Mouse (Mus musculus) erythroblast, embryonic 14.5 days (primary cell): ENCODE measurements around the gene Txndc11. TPM values are rescaled to one million over a fixed set of nuclear protein-coding genes. Genes with fewer than 3 reads are reported as not detected.
"Not testable (repeated sequence)": the region's sequence is repeated elsewhere in the genome, so short reads cannot be mapped to it uniquely, and the experiment has no call there.

Experiments used
- H3K27me3 ChIP-seq: 2 replicates; pipeline ENCODE4 v1.6.1; 2012; ENCODE audit warnings: inconsistent platforms; ENCODE audit not compliant: control insufficient read depth
- H3K36me3 ChIP-seq: 2 replicates; pipeline ENCODE4 v1.6.1; 2012; ENCODE audit warnings: mild to moderate bottlenecking, inconsistent platforms; ENCODE audit not compliant: control insufficient read depth
- H3K4me1 ChIP-seq: 2 replicates; pipeline ENCODE4 v1.6.1; 2012; ENCODE audit warnings: inconsistent platforms; ENCODE audit not compliant: control insufficient read depth
- H3K4me3 ChIP-seq: replicated peaks from 2 replicates; pipeline ENCODE3; 2012; ENCODE audit warnings: moderate library complexity, mild to moderate bottlenecking, inconsistent platforms
- H3K9me3 ChIP-seq: 2 replicates; pipeline ENCODE4 v1.6.1; 2012; ENCODE audit warnings: low read length, inconsistent platforms, mixed read lengths; ENCODE audit not compliant: control insufficient read depth
- GATA1 ChIP-seq: IDR thresholded peaks from 2 replicates; pipeline ENCODE4 v1.6.1; 2012; ENCODE audit warnings: low read length, inconsistent platforms, mixed read lengths
- TAL1 ChIP-seq: IDR thresholded peaks from 3 replicates; pipeline ENCODE4 v1.6.1; 2012; ENCODE audit warnings: low read length, inconsistent platforms, mixed read lengths
- polyA plus RNA-seq: library from polyadenylated mRNA; stranded (reverse); fragments of >175 nt; gene quantifications from 2 replicates; pipeline ENCODE4 v1.2.3, GENCODE M21; 2012

The Txndc11 gene
- polyA plus RNA-seq, 1 experiment: 1.8 TPM

GRCm38 (mm10) chr16:11166431-11166830 lies 32.0 kb upstream of the Txndc11 start:
- peaks cover 13% of the 10 kb centered on the region for H3K4me1 ChIP-seq
- H3K4me3 ChIP-seq: no peak overlapping the region
- TF ChIP-seq GATA1 (no peak), TAL1 (no peak)
- H3K27me3 ChIP-seq: no peaks in the 10 kb centered on the region
- H3K36me3 ChIP-seq: peaks cover 29% of the 10 kb centered on the region
- H3K9me3 ChIP-seq: no peaks in the 10 kb centered on the region

- peaks cover 38% of the 10 kb centered on the region for H3K36me3 ChIP-seq
- no peaks in the 10 kb centered on the region for H3K27me3 ChIP-seq
- peaks cover 7% of the 10 kb centered on the region for H3K4me1 ChIP-seq
- H3K4me3 ChIP-seq: no peak overlapping the region
- no peaks in the 10 kb centered on the region for H3K9me3 ChIP-seq
- no peak for TF ChIP-seq GATA1
- no peak for TF ChIP-seq TAL1
Observed at GRCm38 (mm10) chr16:11164695-11165255, 30.3 kb upstream of the Txndc11 start.

- H3K4me3 ChIP-seq, H3K4me1 ChIP-seq: not testable (repeated sequence)
- peaks cover 82% of the 10 kb centered on the region for H3K36me3 ChIP-seq
Observed at GRCm38 (mm10) chr16:11157721-11158120, 23.3 kb upstream of the Txndc11 start.

GRCm38 (mm10) chr16:11154500-11154899 lies 20.1 kb upstream of the Txndc11 start:
- Histone ChIP-seq H3K36me3 (peaks cover 84% of the 10 kb centered on the region), H3K27me3 (no peaks in the 10 kb centered on the region)
- no peak for TF ChIP-seq TAL1
- TF ChIP-seq GATA1: no peak

More at GRCm38 (mm10) chr16:11157721-11158120, 23.3 kb upstream of the Txndc11 start:
- H3K9me3 ChIP-seq, H3K27me3 ChIP-seq: not testable (repeated sequence)

GRCm38 (mm10) chr16:11143706-11144483 lies 9.4 kb upstream of the Txndc11 start:
- H3K4me1 ChIP-seq, H3K27me3 ChIP-seq, H3K4me3 ChIP-seq, H3K9me3 ChIP-seq: not testable (repeated sequence)
- peaks cover 87% of the 10 kb centered on the region for H3K36me3 ChIP-seq

More at GRCm38 (mm10) chr16:11154500-11154899, 20.1 kb upstream of the Txndc11 start:
- H3K9me3 ChIP-seq: peaks cover 4% of the 10 kb centered on the region
- H3K4me1 ChIP-seq: no peaks in the 10 kb centered on the region
- H3K4me3 ChIP-seq: no peak overlapping the region

GRCm38 (mm10) chr16:11133476-11134347 lies 738 bp downstream of the Txndc11 start:
- peaks cover 45% of the 10 kb centered on the region for H3K4me1 ChIP-seq
- no peaks in the 10 kb centered on the region for H3K27me3 ChIP-seq
- no peak for TF ChIP-seq TAL1
- no peak for TF ChIP-seq GATA1
- peak overlapping the region; percentile 95 for H3K4me3 ChIP-seq
- no peaks in the 10 kb centered on the region for H3K9me3 ChIP-seq
- H3K36me3 ChIP-seq: peaks cover 45% of the 10 kb centered on the region

GRCm38 (mm10) chr16:11132839-11133238 lies 1.6 kb downstream of the Txndc11 start:
- Histone ChIP-seq H3K9me3 (no peaks in the 10 kb centered on the region), H3K27me3 (no peaks in the 10 kb centered on the region), H3K4me3 (peak overlapping the region; percentile 95), H3K36me3 (peaks cover 47% of the 10 kb centered on the region), H3K4me1 (peaks cover 45% of the 10 kb centered on the region)
- no peak for TF ChIP-seq TAL1

GRCm38 (mm10) chr16:11128301-11128700 lies 6.1 kb downstream of the Txndc11 start:
- no peaks in the 10 kb centered on the region for H3K27me3 ChIP-seq
- peaks cover 63% of the 10 kb centered on the region for H3K36me3 ChIP-seq
- H3K9me3 ChIP-seq: no peaks in the 10 kb centered on the region
- no peak overlapping the region for H3K4me3 ChIP-seq
- H3K4me1 ChIP-seq: peaks cover 16% of the 10 kb centered on the region
- TF ChIP-seq TAL1 (no peak), GATA1 (no peak)

GRCm38 (mm10) chr16:11125371-11125770 lies 9.1 kb downstream of the Txndc11 start:
- H3K36me3 ChIP-seq: peaks cover 76% of the 10 kb centered on the region
- no peaks in the 10 kb centered on the region for H3K4me1 ChIP-seq
- no peak for TF ChIP-seq GATA1
- no peak for TF ChIP-seq TAL1
- no peaks in the 10 kb centered on the region for H3K9me3 ChIP-seq
- H3K4me3 ChIP-seq: no peak overlapping the region
- H3K27me3 ChIP-seq: no peaks in the 10 kb centered on the region
